Mouse (Mus musculus) limb, embryonic 14.5 days (tissue): ENCODE measurements around the gene Tnip3. TPM values are rescaled to one million over a fixed set of nuclear protein-coding genes. Genes with fewer than 3 reads are reported as not detected.
A peak's percentile ranks its signal among the peaks of the same experiment; 100 is the strongest.

Experiments used
- ATAC-seq: fragments of 200-750 bp; cut with Nextera tagmentation; 2 replicates; pipeline ENCODE4 v1.8.0; 2017; ENCODE audit warnings: low read depth, moderate number of reproducible peaks, moderate TSS enrichment; ENCODE audit not compliant: low FRiP score
- DNase-seq: peaks from one replicate; pipeline ENCODE4 v3.0.0-alpha.2; 2015; ENCODE audit warnings: low spot score
- H3K27ac ChIP-seq: fragments of 300-500 bp; sonication (generic); replicated peaks from 2 replicates; pipeline ENCODE4 v1.5.1; 2014; ENCODE audit warnings: low read depth, mild to moderate bottlenecking, low read length, moderate library complexity, mixed read lengths
- H3K27me3 ChIP-seq: fragments of 300-500 bp; sonication (generic); 2 replicates; pipeline ENCODE4 v1.6.1; 2014; ENCODE audit warnings: low read length, mixed read lengths; ENCODE audit not compliant: control insufficient read depth, insufficient read depth
- H3K36me3 ChIP-seq: fragments of 300-500 bp; sonication (generic); 2 replicates; pipeline ENCODE4 v1.6.1; 2014; ENCODE audit warnings: mild to moderate bottlenecking, low read length, moderate library complexity, mixed read lengths; ENCODE audit not compliant: control insufficient read depth, insufficient read depth
- H3K4me1 ChIP-seq: fragments of 300-500 bp; sonication (generic); 2 replicates; pipeline ENCODE4 v1.6.1; 2014; ENCODE audit warnings: antibody characterized with exemption, low read length, mixed read lengths; ENCODE audit not compliant: control insufficient read depth, insufficient read depth
- H3K4me2 ChIP-seq: fragments of 300-500 bp; sonication (generic); replicated peaks from 2 replicates; pipeline ENCODE4 v1.6.1; 2014; ENCODE audit warnings: low read depth, mild to moderate bottlenecking, low read length, moderate library complexity; ENCODE audit not compliant: severe bottlenecking
- H3K4me3 ChIP-seq: fragments of 300-500 bp; sonication (generic); replicated peaks from 2 replicates; pipeline ENCODE4 v1.5.1; 2014; ENCODE audit warnings: low read length
- H3K9ac ChIP-seq: fragments of 300-500 bp; sonication (generic); 2 replicates; pipeline ENCODE4 v1.6.1; 2014; ENCODE audit warnings: mild to moderate bottlenecking, low read depth, low read length, moderate library complexity; ENCODE audit not compliant: severe bottlenecking
- H3K9me3 ChIP-seq: fragments of 300-500 bp; sonication (generic); 2 replicates; pipeline ENCODE4 v1.6.1; 2016; ENCODE audit warnings: low read length; ENCODE audit not compliant: control insufficient read depth
- POLR2A ChIP-seq: fragments of 200-500 bp; IDR thresholded peaks from 2 replicates; pipeline ENCODE4 v1.8.0; 2012; ENCODE audit warnings: inconsistent platforms, mild to moderate bottlenecking, moderate library complexity, borderline replicate concordance; ENCODE audit not compliant: insufficient read depth, insufficient read length; ENCODE audit errors: extremely low read depth
- WGBS: fragments of 180-500 bp; shearing (Covaris S2); extraction: QIAGEN DNeasy Blood & Tissue Kit; methylation state at CpG from one replicate; pipeline ENCODE4 v1.1.7; 2014; 5-methylcytosine and 5-hydroxymethylcytosine counted together
- polyA plus RNA-seq, 2 experiments: library from polyadenylated mRNA; depleted of rRNA in 1 of 2; stranded (reverse) in 1 of 2; unstranded in 1 of 2; fragments of >200 nt; fragmentation: Nextera tagmentation in 1 of 2; extraction: Ambion mirVana in 1 of 2; gene quantifications; 2 replicates each; pipeline versions ENCODE4 v1.2.1 to v1.2.3; 2012 to 2014

Tnip3 gene
- polyA plus RNA-seq, 2 experiments: 0.09 to 0.15 TPM

DNA sequence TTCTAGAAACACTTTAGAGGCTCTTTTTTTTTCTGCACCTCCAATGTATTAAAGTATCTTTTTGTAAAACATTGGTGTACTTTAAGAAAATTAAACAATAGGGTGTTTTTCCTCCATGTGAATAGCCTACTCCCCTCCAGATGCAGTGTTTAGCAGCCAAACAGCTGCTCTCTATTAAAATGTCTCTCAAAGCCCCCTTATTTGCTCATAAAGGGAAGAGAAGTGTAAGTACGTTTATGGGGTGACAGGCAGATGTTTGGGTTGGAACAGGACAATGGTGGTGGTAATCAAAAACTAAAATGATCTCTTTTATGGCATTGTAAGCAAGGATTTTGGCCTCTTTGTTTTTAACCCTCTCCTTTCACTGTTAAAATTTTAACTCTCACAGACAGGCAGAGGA lies 17.8 kb downstream of the Tnip3 start:
- peak; percentile 74 for DNase-seq
- Histone ChIP-seq H3K9ac (no peak overlapping the region), H3K27ac (no peak overlapping the region), H3K4me3 (no peak overlapping the region), H3K9me3 (no peaks in the 10 kb centered on the region), H3K4me2 (no peak overlapping the region), H3K4me1 (peaks cover 18% of the 10 kb centered on the region), H3K27me3 (no peaks in the 10 kb centered on the region), H3K36me3 (no peaks in the 10 kb centered on the region)
- TF ChIP-seq POLR2A: no peak
- ATAC-seq: peak; percentile 85
- 5% methylated on average over 1 of the region's 1 CpGs for WGBS

GRCm38 (mm10) chr6:65563887-65564656 lies 39.0 kb downstream of the Tnip3 start:
- Histone ChIP-seq H3K4me3 (no peak overlapping the region), H3K9ac (no peak overlapping the region), H3K27me3 (no peaks in the 10 kb centered on the region), H3K27ac (no peak overlapping the region), H3K36me3 (no peaks in the 10 kb centered on the region), H3K4me2 (no peak overlapping the region), H3K4me1 (no peaks in the 10 kb centered on the region), H3K9me3 (no peaks in the 10 kb centered on the region)
- DNase-seq: no peak
- no peak for TF ChIP-seq POLR2A
- no peak for ATAC-seq
- WGBS: 70% methylated on average over 3 of the region's 3 CpGs

DNA sequence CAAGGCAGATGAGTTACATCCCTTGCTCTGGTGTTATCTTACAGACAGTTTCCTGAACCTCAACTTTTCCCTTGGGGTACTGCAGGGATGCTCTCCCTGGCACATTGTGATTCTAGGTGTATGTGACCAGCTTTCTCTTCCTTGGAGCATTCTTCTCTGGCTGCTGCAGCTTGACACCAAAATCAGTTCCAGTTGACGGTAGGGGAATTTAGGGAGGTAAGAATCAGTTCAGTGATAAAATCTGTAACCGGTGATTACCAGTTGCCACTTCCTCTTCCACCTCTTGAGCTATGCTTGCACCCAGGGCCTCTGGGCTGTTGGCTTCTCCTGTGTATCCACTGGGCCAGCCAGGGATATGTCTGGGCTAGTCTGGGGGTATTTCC lies 39.5 kb downstream of the Tnip3 start:
- 62% methylated on average over 2 of the region's 2 CpGs for WGBS
- no peaks in the 10 kb centered on the region for H3K4me1 ChIP-seq

DNA sequence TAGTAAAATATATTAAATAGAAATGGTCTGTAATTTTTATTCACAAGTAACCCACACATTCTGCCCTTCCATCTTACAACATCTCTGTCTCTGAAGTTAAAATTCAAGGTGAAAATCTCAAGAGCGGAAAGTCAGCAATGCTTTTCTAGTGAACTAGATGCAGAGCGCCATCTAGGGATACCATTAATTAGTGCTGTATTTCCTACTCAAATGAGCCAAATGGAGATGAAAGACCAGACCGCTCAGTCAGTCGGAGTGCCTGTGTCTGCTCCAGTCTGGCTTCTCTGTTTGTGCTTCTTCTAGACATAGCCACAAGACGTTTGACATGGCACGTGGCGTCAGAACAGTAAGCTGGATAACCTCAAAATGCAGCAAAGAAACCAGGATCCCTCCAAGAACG lies 44.6 kb downstream of the Tnip3 start:
- WGBS: 30% methylated on average over 8 of the region's 8 CpGs
- no peaks in the 10 kb centered on the region for H3K4me1 ChIP-seq
- ATAC-seq: no peak

More for the DNA sequence above, 39.5 kb downstream of the Tnip3 start:
- Histone ChIP-seq H3K27me3 (no peaks in the 10 kb centered on the region), H3K4me3 (no peak overlapping the region), H3K36me3 (no peaks in the 10 kb centered on the region), H3K9me3 (no peaks in the 10 kb centered on the region), H3K9ac (no peak overlapping the region), H3K4me2 (no peak overlapping the region), H3K27ac (no peak overlapping the region)
- DNase-seq: no peak
- no peak for TF ChIP-seq POLR2A
- ATAC-seq: no peak

DNA sequence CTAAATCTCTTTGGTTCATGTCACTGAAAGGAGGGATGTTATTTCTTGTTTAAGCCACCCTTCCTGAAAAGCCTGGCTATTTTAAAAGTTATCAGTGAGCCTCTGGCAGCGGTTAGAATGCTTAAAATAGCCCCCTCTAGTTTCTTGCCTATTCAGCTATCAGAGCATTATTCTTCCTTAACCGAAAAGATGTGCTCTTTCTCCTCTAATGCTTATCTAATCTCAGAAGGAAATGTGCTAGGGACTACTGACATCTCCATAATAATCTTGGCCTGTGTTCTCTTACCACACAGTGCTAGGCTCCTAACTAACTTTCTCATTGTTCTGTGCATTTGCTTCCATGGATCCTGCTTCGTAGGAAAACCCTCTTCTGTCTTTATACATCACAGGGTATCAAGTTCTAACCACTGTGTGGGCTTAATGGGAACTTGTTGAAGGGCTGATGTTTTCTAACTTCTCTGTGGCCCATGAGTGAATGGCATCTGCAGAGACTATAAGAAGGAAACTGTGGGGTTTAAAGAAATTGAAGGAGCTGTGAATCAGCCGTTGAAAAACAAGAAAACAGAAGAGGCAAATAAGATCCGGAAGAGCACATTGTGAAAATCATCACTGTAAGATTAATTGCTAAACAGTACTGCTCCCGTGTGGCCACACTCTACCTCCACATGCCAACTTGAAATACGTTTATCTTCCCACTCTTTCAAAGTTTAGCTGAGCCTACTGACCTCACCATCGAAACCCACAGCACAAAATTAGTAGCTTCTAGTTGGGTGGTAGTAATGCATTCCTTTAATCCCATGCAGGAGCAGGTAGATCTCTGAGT lies 53.2 kb downstream of the Tnip3 start:
- no peak overlapping the region for H3K4me2 ChIP-seq
- H3K9ac ChIP-seq: no peak overlapping the region
- H3K27ac ChIP-seq: no peak overlapping the region
- no peaks in the 10 kb centered on the region for H3K36me3 ChIP-seq
- WGBS: 71% methylated on average over 8 of the region's 8 CpGs
- H3K27me3 ChIP-seq: no peaks in the 10 kb centered on the region
- no peaks in the 10 kb centered on the region for H3K9me3 ChIP-seq
- TF ChIP-seq POLR2A: no peak
- DNase-seq (no peak), ATAC-seq (no peak)
- H3K4me3 ChIP-seq: no peak overlapping the region
- H3K4me1 ChIP-seq: no peaks in the 10 kb centered on the region

More for the DNA sequence above, 44.6 kb downstream of the Tnip3 start:
- Histone ChIP-seq H3K36me3 (no peaks in the 10 kb centered on the region), H3K27ac (no peak overlapping the region), H3K4me2 (no peak overlapping the region), H3K4me3 (no peak overlapping the region), H3K9ac (no peak overlapping the region), H3K27me3 (no peaks in the 10 kb centered on the region), H3K9me3 (no peaks in the 10 kb centered on the region)
- peak; percentile 80 for DNase-seq
- TF ChIP-seq POLR2A: no peak
